Mouse (Mus musculus) regulatory T cell (primary cell): ENCODE data around the gene Coro6.

Experiments used
- in situ Hi-C: fragments of 300-600 bp; cut with MboI, MseI; formaldehyde crosslinking; loops from one replicate; pipeline ENCODE4 v1.15.1; 2025; ENCODE audit warnings: high pct_unique_total_duplicates

Coro6 gene

DNA sequence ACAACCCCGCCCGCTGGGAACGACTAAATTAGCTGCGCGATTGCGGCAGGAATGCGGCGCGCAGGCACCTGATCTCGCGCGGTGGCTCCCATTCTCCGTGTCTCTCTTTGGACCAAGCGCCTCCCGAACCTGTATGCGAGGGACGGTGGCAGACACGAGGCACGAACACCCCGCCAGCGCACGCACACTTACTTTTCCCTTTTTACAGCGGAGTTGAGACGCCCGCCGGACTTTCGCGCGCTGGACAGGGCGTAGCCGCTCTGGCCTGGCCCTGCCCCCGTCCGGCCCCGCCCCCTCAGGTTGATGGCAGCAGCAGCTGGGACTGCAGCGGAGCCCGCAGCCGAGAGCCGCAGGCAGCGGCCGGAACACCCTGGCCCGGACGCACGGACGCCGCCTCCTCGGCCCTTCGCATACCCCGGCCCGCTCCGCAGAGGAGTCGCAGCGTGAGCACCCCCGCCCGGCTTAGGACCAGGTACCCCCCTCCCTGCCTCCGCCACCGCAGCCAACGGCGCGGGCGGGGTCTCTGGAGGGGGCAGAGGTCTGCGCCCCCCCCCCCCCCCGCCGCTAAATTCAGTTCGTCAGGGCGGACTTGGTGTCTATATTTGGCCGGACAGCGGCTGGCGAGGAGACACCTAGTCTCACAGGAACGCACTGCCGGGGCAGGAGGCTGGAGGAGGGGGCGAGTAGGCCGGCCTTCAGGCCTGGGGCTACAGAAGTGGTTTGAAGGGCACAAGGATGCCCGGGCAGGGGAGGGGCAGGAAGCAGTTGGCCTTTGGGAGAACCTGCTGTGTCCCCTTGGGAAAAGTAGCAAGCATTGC, at the start of gene Coro6:
Gene Coro6 (plus strand): TSS at position 129 of the 818 bp plus-strand sequence.
- in situ Hi-C loops: loop anchor here (25.0 kb wide), 1 partner anchor 350 kb away; no protein-coding TSS in a partner anchor

DNA sequence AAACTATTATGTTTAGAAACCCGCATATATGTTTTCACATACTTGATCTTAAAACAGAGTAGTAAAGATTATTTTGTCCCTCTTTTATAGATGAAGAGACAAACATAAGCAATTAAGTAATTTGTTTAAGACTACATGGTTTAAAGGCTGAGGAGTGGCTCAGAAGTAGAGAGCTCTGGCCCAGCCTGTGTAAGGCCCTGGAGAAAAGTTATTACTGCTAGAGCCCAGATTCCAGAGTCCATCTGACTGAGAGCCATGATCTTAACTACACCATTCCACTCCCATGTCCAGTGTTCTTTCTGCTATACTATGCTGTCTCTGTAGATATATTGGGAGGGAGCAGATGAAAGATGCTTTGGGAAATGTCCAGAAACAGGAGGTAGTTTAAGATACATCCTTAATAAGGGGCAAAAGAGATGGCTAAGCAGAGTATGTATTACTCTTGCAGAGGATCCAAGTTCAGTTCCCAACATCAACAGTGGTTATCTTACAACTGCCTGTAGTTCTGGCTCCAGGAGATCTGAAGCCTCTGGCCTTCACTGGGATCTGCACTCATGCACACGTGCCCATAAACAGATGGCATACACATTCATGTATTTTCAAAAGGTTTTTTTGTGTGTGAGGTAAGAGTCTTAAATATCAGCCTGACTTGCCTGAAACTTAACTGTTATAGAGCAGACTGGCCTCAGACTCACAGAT, 47.9 kb upstream of the Coro6 start:
- in situ Hi-C loops: no loop called here

DNA sequence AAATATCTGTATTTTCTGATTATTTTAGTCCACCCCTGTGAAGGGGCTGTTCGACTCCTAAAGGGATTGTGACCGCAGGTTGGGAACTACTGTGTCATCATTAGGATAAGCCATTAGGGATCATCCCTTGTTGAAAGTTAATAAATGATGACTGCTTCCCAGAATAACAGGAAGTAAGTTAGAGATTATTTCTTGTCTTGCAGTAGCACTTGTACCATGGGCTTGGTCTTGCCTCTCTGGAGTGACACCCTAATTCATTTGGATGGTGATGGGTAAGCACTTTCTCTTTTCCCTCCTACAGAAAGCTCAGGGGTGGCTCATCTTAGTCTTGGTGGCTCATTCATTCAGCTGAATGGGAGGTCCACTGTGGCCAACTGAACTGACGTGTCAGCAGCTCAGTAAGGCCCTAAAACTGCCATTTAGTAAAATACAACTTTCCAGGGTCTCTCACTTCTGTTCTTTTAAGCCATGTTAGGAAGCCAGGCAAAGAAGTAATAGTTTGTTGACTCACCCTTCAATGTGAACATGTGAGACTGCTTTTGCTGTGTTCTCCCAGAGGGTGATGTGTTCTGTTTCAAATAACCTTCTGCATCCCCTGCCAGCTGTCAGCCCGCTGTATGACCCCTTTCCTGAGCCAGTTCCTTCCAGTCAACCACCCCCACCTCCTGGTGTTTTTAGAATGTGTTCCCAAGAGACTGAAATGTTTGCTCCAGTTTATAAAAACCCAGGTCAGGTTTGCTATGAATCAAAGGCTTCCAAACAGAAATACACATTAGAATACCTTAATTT, 45.8 kb upstream of the Coro6 start:
- in situ Hi-C loops: no loop called here

DNA sequence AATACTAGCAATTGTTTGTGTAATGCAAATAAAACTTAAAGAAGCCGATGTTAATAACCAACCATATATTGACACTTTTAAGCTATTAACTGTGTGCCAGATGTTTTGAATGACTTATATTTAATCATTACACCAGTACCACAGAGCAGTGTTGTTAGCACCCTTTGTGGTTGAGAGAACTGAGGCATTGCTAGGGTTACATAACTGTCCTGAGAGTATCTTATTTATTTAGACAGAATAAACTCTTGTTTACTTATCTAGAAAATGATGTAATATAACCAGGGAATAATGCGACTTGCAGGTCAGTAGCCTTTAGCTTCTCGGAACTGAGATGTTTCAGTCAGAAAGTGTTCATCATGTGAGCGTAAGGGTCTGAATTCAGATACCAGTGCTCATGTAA, 44.2 kb upstream of the Coro6 start:
- in situ Hi-C loops: no loop called here

DNA sequence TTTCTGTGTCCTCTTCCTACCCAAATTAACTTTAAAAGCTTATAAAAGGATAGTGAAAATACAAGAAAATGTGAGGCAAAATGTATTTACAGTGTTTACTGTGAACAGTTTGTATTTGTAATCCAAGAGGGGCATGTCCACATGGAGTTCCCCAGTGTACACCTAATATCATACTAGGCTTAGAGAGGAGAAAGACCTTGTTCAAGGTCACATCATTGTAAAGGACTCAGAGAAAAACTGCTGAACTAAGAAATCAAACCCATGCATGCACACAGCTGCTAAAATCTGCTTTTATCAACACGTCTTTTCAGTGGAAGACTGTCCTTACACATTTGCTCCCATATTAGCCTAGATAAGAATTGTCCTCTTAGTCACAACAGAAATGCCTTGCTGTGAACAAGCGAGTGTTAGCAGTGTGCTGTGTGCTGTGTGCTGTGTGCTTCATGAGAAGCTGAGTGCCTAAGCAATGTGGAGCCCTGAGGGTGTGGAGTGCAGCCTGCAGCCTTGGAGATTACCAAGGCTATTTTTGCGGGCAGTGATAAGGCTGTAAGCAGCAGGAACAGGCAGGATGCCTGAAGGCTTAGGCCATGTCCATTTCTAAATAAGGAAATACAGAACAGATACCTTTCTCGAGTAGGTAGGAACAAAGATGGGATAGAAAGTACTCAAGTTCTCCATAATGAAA, 38.9 kb upstream of the Coro6 start:
- in situ Hi-C loops: no loop called here

DNA sequence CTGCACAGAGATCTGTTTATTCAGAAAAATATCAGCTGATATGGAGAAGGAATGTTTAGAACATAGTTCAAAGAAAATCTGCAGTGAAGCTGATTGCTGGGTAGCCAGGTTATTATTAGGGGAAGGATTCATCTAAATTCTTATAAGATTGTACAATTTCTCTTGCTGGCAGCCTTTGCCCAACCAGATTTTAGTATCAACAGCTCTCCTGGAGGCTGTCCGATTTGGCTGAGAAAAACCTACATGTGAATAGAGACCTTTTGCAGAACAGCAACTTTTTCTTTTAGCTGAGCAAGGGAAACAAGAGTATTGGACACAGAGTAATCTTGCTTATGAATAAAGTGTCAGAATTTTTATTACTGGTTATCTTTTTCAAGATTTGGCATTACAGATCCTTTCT, 33.8 kb upstream of the Coro6 start:
- in situ Hi-C loops: no loop called here

DNA sequence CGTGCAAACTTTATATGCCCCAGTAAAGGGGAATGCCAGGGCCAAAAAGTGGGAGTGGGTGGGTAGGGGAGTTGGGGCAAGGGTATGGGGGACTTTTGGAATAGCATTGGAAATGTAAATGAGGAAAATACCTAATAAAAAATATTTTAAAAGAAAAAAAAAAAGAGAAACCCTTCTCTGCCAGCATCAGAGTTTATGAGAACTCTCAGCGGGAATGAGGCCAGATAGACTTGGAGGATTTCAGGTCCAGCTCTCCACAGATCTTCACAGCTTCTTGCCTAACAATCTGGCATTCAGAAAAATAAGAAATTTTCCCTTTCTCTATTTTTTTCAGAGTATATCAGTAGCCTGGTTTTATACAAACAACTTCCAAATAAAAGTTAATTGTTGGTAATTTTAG, 25.2 kb upstream of the Coro6 start:
- in situ Hi-C loops: no loop called here

DNA sequence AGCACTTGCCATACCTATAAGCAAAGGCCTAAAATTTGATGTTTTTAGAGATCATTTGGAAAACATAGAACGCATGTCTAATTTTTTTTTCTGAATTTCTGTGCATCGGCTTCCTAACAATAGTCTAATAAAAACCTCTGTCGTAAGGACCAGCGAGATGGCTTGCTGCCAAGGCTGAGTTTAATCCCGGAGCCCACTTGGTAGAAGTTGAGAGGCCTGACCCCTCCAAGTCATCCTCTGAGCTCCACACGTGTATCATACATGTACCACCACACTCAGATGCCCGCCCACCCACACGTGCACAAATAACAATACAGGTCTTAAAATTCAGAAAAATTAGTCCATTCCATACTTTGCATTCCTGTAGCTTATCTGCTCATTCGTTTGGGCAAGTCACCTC, 22.1 kb upstream of the Coro6 start:
- in situ Hi-C loops: loop anchor here (10.0 kb wide), 1 partner anchor 125 kb away; no protein-coding TSS in a partner anchor

DNA sequence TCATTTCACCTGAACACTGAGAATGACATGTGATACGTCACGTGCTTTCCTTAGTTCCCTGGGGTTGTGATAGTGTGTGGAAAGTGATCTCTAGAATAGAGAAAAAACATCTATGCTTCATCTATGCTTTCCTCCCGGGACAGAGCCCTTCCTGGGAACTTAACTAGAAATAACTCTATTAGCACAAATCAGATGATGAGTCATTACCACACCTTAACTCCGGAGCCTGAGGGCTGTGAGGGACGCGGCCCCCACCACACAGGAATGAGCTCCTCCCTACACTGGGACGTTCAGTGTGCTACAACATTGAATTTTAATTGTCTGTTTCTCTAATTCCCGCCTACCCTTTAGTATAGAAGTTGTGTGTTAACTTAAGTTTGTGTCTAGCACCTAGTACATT, 21.2 kb upstream of the Coro6 start:
- in situ Hi-C loops: loop anchor here (10.0 kb wide), 1 partner anchor 126 kb away; no protein-coding TSS in a partner anchor

DNA sequence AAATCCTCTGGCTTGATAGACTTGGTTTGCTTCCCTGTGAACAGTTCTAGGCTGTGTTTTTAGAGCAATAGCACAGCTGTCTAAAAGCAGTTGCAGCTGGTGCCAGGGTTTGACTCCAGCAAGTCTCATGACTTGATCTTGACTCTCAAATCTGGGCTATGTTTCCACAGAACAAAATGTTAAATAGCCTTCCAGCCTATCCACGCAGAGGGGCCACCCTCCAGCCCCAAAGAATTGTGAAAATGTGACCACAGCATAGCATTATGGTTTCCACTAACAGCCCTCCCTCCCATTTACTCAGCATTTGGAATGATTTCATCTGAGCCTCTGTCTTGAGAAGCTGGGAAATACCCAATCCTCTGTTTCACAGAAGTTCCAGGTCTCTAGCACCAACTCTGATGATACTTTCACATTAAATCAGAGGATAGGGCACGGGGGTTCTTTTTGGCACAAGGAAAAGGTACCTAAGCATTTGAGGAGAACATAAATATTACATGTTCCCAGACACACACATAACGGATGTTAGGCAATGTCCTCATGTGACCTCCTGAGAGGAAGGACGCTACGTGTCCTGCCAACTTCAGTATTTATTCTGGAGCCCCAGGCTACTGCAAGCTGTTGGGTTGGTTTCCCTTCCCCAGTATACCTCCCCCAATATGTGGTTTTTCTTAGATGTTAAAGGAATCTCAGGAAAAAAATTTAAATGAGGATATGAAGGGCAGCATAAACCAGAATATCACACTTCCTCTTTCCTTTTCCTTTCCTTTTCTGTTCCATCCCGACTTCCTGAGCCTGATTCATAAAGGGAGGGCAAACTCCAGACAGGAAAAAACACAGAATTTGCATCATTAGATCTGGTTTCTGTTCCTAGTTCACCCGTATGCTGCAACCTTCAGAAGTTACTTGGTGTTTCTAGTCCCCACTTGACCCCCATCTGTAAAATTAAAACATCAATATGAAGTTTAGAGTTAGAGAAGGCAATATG, 19.7 kb upstream of the Coro6 start:
- in situ Hi-C loops: loop anchor here (10.0 kb wide), 1 partner anchor 128 kb away; no protein-coding TSS in a partner anchor

DNA sequence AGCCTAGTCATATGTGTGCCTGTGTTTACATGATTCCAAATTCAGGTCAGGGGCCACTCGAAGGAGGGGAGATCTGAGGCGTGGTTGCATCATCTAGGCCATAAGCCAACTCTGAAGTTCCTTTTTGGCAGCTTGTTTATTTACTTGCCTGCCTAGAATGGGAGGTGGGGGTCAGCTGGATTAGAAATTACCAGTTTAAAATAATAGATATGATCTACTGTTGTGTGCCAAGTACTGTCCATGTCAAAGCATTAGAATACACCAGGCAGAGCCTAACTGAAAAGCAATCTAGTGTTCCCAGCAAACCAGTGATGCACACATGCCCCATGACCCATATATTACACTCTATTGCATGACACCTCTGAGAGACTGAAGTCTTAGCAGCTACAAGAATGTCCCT, 17.3 kb upstream of the Coro6 start:
- in situ Hi-C loops: loop anchor here (10.0 kb wide), 1 partner anchor 130 kb away; no protein-coding TSS in a partner anchor

DNA sequence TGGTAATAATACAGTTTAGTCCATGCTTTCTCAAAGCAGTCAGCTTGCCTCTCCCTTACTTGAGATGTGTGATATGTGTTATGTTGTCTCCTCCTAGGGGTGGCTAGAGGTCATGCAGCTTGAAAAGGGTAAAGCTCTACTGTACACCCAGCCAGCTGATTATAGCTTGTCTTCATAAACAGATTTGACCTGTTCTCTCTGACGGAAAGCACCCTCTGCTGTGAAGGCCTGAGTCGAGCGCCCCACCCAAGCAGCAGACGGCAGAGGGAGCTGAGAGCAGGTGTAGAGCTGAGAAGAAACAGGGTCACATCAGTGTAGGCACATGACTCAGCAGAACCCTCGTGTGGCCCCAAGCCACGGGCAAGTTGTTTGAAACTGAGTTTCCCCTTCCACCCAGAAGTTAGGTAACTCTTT, 15.6 kb upstream of the Coro6 start:
- in situ Hi-C loops: loop anchor here (10.0 kb wide), 1 partner anchor 132 kb away; no protein-coding TSS in a partner anchor

DNA sequence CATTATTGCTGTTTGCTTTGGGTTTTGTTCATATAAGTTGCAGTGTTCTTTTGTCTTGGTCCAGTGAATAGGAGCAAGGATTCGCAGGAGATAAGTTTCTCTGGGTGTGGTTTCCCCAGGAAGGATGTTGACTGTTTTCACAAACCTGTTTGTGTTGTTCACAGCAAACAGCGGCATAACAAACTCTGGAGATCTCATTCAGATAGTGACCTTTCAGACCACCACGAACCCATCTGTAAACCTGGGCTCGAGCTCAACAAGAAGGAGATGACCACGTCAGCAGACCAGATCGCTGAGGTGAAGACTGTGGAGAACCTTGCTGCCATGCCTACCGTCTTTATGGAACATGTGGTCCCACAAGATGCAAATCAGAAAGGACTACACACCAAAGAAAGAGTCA, 13.0 kb upstream of the Coro6 start:
- in situ Hi-C loops: loop anchor here (10.0 kb wide), 1 partner anchor 134 kb away; no protein-coding TSS in a partner anchor

DNA sequence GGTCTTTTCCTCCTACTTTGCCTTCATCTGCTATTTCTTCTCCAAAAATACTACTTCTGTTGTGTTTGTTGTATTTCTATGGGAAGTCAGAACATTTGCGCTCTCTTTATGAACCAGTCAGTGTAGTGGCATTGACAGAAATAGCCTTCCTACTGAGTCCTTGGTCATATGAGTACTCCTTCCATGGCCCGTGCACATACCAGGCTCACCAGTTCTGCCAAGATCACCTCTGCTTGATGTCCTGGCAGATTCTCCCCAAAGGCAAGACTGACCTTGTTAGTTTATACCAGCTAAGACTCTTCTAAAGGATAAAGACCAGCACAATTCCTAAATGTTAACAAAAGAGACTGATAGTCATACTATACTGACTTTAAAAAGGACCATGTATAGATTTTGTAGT, 10.5 kb upstream of the Coro6 start:
- in situ Hi-C loops: loop anchor here (25.0 kb wide), 1 partner anchor 339 kb away; no protein-coding TSS in a partner anchor

DNA sequence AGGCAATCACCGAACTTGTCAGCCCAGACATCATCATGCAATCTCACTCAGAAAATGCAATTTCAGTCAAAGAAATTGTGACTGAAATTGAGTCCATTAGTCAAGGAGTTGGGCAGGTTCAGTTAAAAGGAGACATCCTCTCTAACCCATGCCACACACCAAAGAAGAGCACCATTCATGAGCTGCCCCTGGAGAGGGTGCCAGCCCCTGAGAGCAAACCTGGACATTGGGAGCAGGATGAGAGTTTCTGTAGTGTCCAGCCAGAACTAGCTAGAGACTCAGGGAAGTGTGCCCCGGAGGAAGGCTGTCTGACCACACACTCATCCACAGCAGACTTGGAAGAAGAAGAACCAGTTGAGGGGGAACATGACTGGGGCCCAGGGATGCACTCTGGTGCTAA, 8.8 kb upstream of the Coro6 start:
- in situ Hi-C loops: loop anchor here (25.0 kb wide), 1 partner anchor 341 kb away; no protein-coding TSS in a partner anchor

DNA sequence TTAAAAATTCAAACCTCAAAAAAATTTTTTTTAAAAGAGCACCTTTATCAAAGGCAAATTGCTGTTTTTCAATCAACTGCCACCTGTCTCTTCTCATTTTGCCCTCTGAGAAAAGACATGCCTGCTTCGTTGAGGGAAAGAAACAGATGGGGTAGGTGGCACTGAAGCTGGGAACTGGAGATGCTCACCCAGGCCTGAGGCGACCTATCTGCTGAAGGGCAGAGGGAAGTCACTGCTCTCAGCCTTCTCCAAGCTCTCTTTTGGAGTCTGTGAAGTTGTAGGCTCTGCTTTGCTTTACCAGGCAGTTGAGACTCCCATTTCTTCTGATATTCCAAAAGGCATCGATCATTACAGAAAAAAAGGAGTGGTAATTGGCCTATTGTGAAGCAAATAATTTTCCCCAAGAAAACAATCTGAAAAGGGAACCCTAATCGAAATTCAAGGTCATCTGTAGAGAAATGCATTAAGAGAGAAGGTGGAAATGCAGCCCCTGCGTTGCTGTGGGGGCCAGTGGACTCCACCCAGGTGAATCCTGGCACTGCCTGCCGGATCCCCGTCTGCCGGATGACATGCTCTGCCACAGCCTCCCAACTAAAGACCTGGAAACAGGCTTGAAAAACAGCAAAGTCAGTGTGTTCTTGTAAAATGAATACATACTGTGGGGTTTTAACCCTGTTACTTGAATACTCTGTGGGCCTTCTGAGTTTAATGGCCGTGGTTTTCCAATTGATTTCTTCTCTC, 6.3 kb upstream of the Coro6 start:
- in situ Hi-C loops: loop anchor here (25.0 kb wide), 1 partner anchor 344 kb away; no protein-coding TSS in a partner anchor

DNA sequence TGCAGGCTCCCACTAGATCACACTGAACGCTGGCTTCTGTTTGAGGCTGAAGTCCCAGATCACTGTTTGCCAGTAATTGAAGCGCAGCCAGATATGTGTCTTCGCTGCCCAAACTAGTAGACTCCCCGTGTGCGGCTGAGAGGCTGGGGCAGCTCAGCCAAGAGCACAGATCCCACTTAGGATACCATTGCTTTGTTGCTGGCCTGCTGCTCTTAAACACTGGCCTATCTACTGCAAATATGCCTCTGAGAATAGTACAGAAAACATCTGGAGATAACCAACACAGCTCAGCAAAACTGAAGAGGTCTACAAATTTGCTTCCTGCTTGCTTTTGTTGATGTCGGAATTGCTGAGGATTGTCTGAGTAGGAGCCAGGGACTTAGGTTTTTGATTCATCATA, 5.3 kb upstream of the Coro6 start:
- in situ Hi-C loops: loop anchor here (25.0 kb wide), 1 partner anchor 345 kb away; no protein-coding TSS in a partner anchor

DNA sequence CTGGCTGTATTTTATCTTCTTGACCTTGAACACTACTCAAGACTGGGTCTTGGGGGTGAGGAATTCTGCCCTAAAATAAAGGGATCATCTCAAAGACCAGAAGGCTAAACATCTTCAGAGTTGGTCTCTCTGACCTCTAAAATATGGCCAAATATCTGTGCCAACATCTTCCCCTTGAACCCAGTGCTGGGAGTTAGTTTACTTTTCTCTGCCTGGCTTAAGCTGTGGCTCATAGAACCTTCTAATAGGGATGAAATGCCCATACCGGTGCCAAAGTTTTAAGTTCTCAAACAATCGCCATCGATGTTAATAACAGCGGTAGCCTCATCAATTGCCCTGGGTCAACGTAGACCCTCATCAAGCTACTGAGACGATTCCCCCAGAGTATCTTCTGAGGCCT, 355 bp upstream of the Coro6 start:
- in situ Hi-C loops: loop anchor here (25.0 kb wide), 1 partner anchor 350 kb away; no protein-coding TSS in a partner anchor

DNA sequence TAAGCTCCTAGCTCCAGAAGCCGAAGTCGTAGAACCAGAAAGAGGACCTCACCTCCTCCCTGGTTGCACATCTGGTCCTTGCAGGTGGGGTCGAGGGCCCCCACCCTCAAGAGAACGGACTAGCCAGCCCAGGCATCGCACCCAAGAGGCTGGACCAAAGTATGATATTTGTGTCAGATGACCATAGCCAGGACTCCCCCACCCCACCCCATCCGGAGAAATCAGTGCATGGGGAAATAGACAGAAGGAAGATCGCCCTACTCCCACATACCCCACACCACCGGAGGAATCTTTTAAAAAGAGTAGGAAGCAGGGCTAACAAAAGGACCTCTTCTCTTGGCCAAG, 862 bp downstream of the Coro6 start:
- in situ Hi-C loops: loop anchor here (25.0 kb wide), 1 partner anchor 351 kb away; no protein-coding TSS in a partner anchor
